Mouse (Mus musculus) hindbrain, postnatal 0 days (tissue): Measurements from ENCODE around the gene Olfr568. TPM values are rescaled to one million over a fixed set of nuclear protein-coding genes. Genes with fewer than 3 reads are reported as not detected.

Source experiments
- ATAC-seq: fragments of 200-750 bp; cut with Nextera tagmentation; 2 replicates; pipeline ENCODE4 v1.8.0; 2017; ENCODE audit warnings: mild to moderate bottlenecking, moderate TSS enrichment, moderate library complexity
- DNase-seq: peaks from one replicate; pipeline ENCODE4 v3.0.0-alpha.2; 2015; ENCODE audit warnings: low spot score
- H3K27ac ChIP-seq: fragments of 300-500 bp; sonication (generic); 2 replicates; pipeline ENCODE4 v1.5.1; 2014; ENCODE audit warnings: mild to moderate bottlenecking
- H3K27me3 ChIP-seq: fragments of 300-500 bp; sonication (generic); 2 replicates; pipeline ENCODE4 v1.6.1; 2014; ENCODE audit warnings: low read length, mixed read lengths; ENCODE audit not compliant: insufficient read depth
- H3K36me3 ChIP-seq: fragments of 300-500 bp; sonication (generic); 2 replicates; pipeline ENCODE4 v1.6.1; 2014; ENCODE audit warnings: low read length, mixed read lengths; ENCODE audit not compliant: insufficient read depth
- H3K4me1 ChIP-seq: fragments of 300-500 bp; sonication (generic); 2 replicates; pipeline ENCODE4 v1.6.1; 2014; ENCODE audit warnings: antibody characterized with exemption, low read length, mixed read lengths; ENCODE audit not compliant: insufficient read depth
- H3K4me2 ChIP-seq: fragments of 300-500 bp; sonication (generic); 2 replicates; pipeline ENCODE4 v1.6.1; 2014; ENCODE audit warnings: low read depth, mild to moderate bottlenecking, low read length, moderate library complexity, mixed read lengths
- H3K4me3 ChIP-seq: fragments of 300-500 bp; sonication (generic); 2 replicates; pipeline ENCODE4 v1.5.1; 2014; ENCODE audit warnings: low read length
- H3K9ac ChIP-seq: fragments of 300-500 bp; sonication (generic); replicated peaks from 2 replicates; pipeline ENCODE4 v1.6.1; 2014; ENCODE audit warnings: mild to moderate bottlenecking, low read length, moderate library complexity, mixed read lengths
- H3K9me3 ChIP-seq: fragments of 300-500 bp; sonication (generic); 2 replicates; pipeline ENCODE4 v1.6.1; 2016; ENCODE audit warnings: low read length, mixed read lengths
- CTCF ChIP-seq: IDR thresholded peaks from 2 replicates; pipeline ENCODE4 v1.5.1; 2016; ENCODE audit warnings: antibody characterized with exemption, control low read depth, low read depth
- WGBS: fragments of 180-500 bp; shearing (Covaris S2); extraction: QIAGEN DNeasy Blood & Tissue Kit; methylation state at CpG from one replicate; pipeline ENCODE4 v1.1.7; 2014; 5-methylcytosine and 5-hydroxymethylcytosine counted together
- polyA plus RNA-seq: library from polyadenylated mRNA; unstranded; fragments of >200 nt; fragmentation: Nextera tagmentation; extraction: Ambion mirVana; gene quantifications from 2 replicates; pipeline ENCODE4 v1.2.1, GENCODE M21; 2015
- total RNA-seq: library from RNA; depleted of rRNA; stranded (reverse); fragments of >200 nt; gene quantifications from 2 replicates; pipeline ENCODE4 v1.2.3, GENCODE M21; 2014; rRNA removed

The Olfr568 gene
- total RNA-seq (not detected in 2 replicates), polyA plus RNA-seq (not detected in 2 replicates)

GRCm38 (mm10) chr7:102876822-102877221 is at the start of gene Olfr568:
Gene Olfr568, plus strand, starts transcription at chr7:102877122.
- H3K27me3 ChIP-seq: no peaks in the 10 kb centered on the region
- ATAC-seq: no peak

GRCm38 (mm10) chr7:102855807-102856206 is 21.1 kb upstream of the Olfr568 start:
- no peak overlapping the region for H3K4me3 ChIP-seq
- H3K9me3 ChIP-seq: no peaks in the 10 kb centered on the region
- H3K9ac ChIP-seq: no peak overlapping the region
- H3K36me3 ChIP-seq: no peaks in the 10 kb centered on the region
- ATAC-seq (no peak), DNase-seq (no peak)
- no peak overlapping the region for H3K27ac ChIP-seq
- H3K4me1 ChIP-seq: no peaks in the 10 kb centered on the region
- H3K27me3 ChIP-seq: no peaks in the 10 kb centered on the region
- H3K4me2 ChIP-seq: no peak overlapping the region
- no peak for TF ChIP-seq CTCF

More at GRCm38 (mm10) chr7:102876822-102877221, at the start of gene Olfr568:
- Histone ChIP-seq H3K4me1 (no peaks in the 10 kb centered on the region), H3K4me2 (no peak within 1 kb of the TSS), H3K9me3 (no peaks in the 10 kb centered on the region), H3K27ac (no peak within 1 kb of the TSS), H3K36me3 (no peaks in the 10 kb centered on the region), H3K4me3 (no peak within 1 kb of the TSS), H3K9ac (no peak within 1 kb of the TSS)
- TF ChIP-seq CTCF: no peak
- DNase-seq: no peak

GRCm38 (mm10) chr7:102858665-102859064 is 18.3 kb upstream of the Olfr568 start, which contains the start of gene Olfr566:
Gene Olfr566, minus strand, starts transcription at chr7:102858765.
- ATAC-seq: no peak
- H3K4me1 ChIP-seq: no peaks in the 10 kb centered on the region
- H3K4me3 ChIP-seq: no peak within 1 kb of the TSS
- H3K27me3 ChIP-seq: no peaks in the 10 kb centered on the region
- 89% methylated on average over 1 of the region's 1 CpGs for WGBS
- no peak within 1 kb of the TSS for H3K9ac ChIP-seq
- no peaks in the 10 kb centered on the region for H3K9me3 ChIP-seq
- no peak for DNase-seq
- no peak within 1 kb of the TSS for H3K4me2 ChIP-seq
- no peaks in the 10 kb centered on the region for H3K36me3 ChIP-seq
- no peak for TF ChIP-seq CTCF
- no peak within 1 kb of the TSS for H3K27ac ChIP-seq

- no peaks in the 10 kb centered on the region for H3K9me3 ChIP-seq
Observed at GRCm38 (mm10) chr7:102890782-102891181, 13.9 kb downstream of the Olfr568 start, which contains the start of gene Olfr569. Gene Olfr569, minus strand, starts transcription at chr7:102890882.

GRCm38 (mm10) chr7:102915261-102915660 is 38.3 kb downstream of the Olfr568 start:
- WGBS: 42% methylated on average over 1 of the region's 1 CpGs
- Histone ChIP-seq H3K4me3 (no peak overlapping the region), H3K36me3 (no peaks in the 10 kb centered on the region), H3K27ac (no peak overlapping the region), H3K4me1 (no peaks in the 10 kb centered on the region), H3K9ac (no peak overlapping the region), H3K9me3 (no peaks in the 10 kb centered on the region), H3K27me3 (no peaks in the 10 kb centered on the region), H3K4me2 (no peak overlapping the region)
- ATAC-seq: no peak
- no peak for TF ChIP-seq CTCF
- no peak for DNase-seq

More at GRCm38 (mm10) chr7:102890782-102891181, 13.9 kb downstream of the Olfr568 start, which contains the start of gene Olfr569:
- DNase-seq (no peak), ATAC-seq (no peak)
- WGBS: 68% methylated on average over 3 of the region's 3 CpGs
- Histone ChIP-seq H3K27ac (no peak within 1 kb of the TSS), H3K36me3 (no peaks in the 10 kb centered on the region), H3K4me3 (no peak within 1 kb of the TSS), H3K9ac (no peak within 1 kb of the TSS), H3K4me1 (no peaks in the 10 kb centered on the region), H3K27me3 (no peaks in the 10 kb centered on the region), H3K4me2 (no peak within 1 kb of the TSS)
- TF ChIP-seq CTCF: no peak

- Histone ChIP-seq H3K27ac (no peak overlapping the region), H3K4me3 (no peak overlapping the region), H3K9me3 (no peaks in the 10 kb centered on the region), H3K36me3 (no peaks in the 10 kb centered on the region), H3K4me1 (no peaks in the 10 kb centered on the region), H3K4me2 (no peak overlapping the region), H3K9ac (no peak overlapping the region), H3K27me3 (no peaks in the 10 kb centered on the region)
- ATAC-seq (no peak), DNase-seq (no peak)
- TF ChIP-seq CTCF: no peak
- WGBS: 82% methylated on average over 5 of the region's 5 CpGs
Observed at GRCm38 (mm10) chr7:102916405-102916804, 39.5 kb downstream of the Olfr568 start.

- H3K4me1 ChIP-seq: no peaks in the 10 kb centered on the region
- TF ChIP-seq CTCF: no peak
- no peak within 1 kb of the TSS for H3K9ac ChIP-seq
- no peak within 1 kb of the TSS for H3K4me3 ChIP-seq
- no peak within 1 kb of the TSS for H3K27ac ChIP-seq
- no peak within 1 kb of the TSS for H3K4me2 ChIP-seq
- H3K9me3 ChIP-seq: no peaks in the 10 kb centered on the region
- ATAC-seq (no peak), DNase-seq (no peak)
- 67% methylated on average over 4 of the region's 4 CpGs for WGBS
- no peaks in the 10 kb centered on the region for H3K27me3 ChIP-seq
- H3K36me3 ChIP-seq: no peaks in the 10 kb centered on the region
Observed at GRCm38 (mm10) chr7:102917032-102917875, 40.3 kb downstream of the Olfr568 start, which contains the start of gene Olfr571. Gene Olfr571, minus strand, starts transcription at chr7:102917536.
